Mouse (Mus musculus): Measurements from ENCODE around the gene Zan.

DNA sequence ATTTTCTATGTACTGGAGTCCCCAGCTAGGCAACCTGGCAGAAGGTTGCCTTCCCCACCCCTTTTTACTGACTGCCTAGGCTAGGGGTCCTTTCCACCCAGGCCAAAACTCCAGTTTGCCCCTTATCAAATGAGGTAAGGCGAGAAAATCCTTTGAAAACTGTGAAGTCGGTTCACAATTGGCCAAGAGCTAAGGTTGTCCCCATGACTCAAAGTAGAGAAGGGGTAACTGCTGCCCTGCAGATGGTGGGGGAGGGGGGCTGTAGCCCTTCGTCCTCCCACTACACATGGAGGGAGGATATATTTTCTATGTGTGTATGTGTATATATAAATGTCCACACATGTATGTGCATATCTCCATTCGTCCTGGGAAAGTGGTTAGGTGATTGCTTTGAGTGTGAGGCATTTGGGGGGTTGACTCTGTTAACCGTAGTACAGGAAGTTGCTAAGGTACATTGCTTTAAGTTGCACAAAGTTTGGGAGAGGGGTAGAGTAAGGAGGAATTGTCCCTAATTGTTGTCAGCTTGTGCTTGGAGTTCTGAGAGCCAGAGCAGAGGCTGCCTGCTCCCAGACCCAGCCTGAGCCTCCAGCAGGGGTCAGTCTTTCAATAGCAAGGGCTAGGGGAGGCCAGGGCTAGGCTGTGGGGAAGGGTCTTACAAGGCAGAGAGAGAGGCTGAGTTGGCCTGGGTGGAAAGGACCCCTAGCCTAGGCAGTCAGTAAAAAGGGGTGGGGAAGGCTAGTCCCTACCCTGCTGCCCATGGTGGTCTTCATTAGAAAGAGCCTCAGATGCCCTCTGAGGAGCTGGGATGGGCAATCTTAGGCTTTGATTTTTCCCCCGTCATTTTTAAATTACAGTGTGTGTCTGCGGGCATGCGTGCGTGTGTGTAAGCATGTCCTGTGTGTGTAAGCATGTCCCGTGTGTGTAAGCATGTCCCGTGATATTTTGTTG is 36.3 kb upstream of the Zan start:
- TF ChIP-seq POLR2A (IDR thresholded peaks at IDR 0.05; ENCODE audit: extremely low read depth, insufficient read depth, low read length) (no peak), CTCF (IDR thresholded peaks at IDR 0.05; ENCODE audit: extremely low read depth, insufficient read depth, low read length) (peak; percentile 51)

All from cortical plate, adult 2 months (tissue).